Mouse (Mus musculus) retina, postnatal 1 day (tissue): Measurements from ENCODE around the gene Trpm2.
A peak's percentile ranks its signal among the peaks of the same experiment; 100 is the strongest.
"Not testable (repeated sequence)": the region's sequence is repeated elsewhere in the genome, so short reads cannot be mapped to it uniquely, and the experiment has no call there.

Experiments
- DNase-seq: peaks from one replicate; pipeline ENCODE4 v3.0.0-alpha.2; 2012

Trpm2 gene

DNA sequence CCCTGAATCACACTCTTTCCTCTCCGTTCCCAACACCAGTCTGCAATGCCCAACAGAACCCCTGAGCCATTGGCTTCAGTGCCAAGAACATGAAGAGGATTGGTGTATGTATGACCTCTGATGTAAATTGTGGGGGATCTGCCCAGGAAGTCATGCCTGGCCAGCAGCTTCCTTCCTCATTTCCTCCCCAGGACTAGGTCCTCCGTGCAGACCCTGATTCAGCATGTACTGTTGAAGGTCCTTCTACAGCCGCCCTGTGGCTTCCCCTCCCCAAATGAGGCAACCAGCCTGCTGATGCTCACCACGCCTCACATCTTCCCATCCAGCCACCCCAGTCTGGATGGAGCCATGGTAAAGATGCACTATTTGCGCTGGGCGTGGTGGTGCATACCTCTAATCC is at the start of gene Trpm2:
Gene Trpm2 (minus strand): TSS at position 83 of the 400 bp plus-strand sequence.
- DNase-seq, result no peak

DNA sequence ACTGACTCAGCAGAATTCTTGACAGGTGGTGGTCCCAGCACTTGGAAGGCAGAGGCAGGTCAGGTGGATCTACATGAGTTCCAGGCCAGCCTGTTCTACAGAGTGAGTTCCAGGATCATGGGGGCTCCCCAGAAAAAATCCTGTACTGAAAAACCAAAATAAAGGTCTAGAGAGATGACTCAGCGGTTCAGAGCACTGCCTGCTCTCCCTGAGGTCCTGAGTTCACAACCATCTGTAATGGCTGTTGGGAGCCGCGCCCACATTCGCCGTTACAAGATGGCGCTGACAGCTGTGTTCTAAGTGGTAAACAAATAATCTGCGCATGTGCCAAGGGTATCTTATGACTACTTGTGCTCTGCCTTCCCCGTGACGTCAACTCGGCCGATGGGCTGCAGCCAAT is 49.6 kb upstream of the Trpm2 start:
- DNase-seq, result not testable (repeated sequence)

DNA sequence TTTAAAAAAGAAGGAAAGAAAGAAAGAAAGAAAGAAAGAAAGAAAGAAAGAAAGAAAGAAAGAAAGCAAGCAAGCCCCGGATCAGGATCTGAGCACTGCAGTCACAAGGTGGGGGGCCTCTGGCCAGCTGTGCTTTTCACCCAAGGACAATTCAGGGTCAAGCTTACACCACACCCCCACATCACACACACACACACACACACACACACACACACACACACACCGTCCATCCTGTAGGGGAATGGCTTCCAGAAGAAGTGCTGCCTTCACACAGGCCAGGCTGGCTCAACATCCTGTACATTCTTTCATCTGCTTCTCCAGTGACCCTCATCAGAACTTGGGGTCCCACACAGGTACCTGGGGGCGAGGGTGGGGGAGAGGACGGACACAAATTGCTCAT is 48.9 kb upstream of the Trpm2 start:
- no peak for DNase-seq

DNA sequence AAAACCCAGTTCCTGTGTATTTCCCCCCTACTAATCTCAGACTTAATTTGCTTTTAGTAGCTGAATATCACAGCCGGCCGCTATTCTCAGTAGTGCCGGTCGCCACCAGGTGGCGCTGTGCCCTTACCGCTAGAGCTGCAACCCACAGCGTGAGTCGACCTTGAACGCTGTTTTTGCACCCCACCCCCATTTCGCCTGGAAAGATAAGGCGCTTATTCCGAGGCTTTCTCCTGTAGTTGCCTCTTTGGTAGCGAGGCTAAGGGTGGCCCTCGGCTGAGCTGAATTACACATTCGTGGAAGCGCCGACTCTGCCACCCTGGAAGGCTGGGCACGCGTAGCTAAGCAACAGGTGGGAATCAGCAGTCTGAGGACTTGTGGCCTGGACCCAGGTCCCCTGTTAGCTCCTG is 48.4 kb upstream of the Trpm2 start:
- peak; percentile 91 for DNase-seq

DNA sequence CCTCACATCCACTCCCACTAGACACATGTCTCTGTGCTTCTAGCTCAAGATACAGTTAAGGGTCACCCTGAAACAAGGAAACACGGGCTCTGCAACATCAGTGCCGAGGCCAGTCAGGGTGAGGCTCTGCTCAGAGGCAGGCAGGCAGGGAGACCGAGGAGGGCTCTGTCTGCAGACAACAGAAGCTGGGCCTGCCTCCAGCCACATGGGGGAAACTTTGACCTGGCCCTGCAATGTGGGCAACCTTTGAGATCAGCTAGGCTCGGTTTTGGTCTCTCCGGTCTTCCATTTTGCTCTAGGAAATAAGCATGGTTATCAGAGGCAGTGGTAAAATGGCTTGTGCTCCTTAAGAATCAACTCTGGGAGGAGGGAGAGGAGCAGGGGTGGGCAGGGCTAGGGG is 46.0 kb upstream of the Trpm2 start:
- no peak for DNase-seq

DNA sequence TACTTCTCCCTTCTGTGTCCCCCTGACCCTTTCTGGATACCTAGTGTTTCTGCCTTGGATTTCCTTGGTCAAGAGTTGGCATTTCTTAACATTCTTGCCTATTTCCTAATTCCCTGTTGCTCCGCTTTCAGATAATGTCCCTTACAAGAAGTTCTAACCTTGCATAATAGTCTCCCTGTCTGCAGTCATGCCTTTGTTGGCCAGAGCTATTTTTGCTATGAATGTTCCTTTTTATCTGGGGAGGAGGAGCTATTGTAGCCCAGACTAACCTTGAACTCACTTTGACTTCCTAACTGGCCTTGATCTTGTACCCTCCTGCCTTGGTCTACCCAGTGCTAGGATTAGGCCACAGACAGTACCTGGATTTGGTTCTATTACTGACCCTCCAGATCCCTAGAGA is 45.1 kb upstream of the Trpm2 start:
- no peak for DNase-seq

DNA sequence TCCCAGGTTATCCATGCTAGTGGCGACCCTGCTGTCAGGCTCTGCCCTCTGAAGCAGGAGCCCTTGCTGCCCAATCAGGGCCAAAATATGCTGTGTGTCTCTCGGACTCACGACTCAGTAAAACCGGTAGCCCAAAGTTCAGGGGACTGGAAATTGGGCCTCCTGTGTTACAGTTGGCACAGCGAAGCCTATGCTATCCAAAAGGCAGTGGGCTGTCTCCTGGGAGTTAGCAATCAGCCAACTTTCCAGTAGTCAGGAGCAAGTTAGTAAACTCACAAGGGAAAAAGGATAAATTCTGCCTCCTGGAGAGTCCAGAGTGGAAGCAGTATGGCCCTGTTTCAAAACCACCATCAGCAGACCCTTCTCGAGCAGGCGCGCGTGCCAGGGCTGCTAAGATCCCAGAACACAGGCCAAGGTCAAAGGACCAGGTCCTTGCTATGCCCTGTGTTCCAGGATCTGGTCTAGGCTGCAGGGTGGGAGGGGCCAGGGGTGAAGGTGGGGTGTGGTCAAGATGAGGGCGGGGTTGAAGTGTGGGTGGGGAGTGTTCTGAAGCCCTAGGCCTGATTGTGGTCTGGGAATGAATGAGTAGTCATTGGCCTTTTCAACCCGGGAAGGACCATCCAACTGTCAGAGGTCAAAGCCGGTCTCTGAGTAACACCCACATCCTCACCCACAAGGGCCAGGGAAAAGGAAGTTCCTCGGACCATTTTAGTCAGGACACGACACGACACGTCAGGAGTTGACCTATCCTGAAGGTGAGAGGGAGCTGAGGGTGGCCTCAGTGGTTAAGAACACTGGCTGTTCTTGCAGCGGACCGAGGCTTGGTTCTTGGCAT is 42.5 kb upstream of the Trpm2 start:
- no peak for DNase-seq

DNA sequence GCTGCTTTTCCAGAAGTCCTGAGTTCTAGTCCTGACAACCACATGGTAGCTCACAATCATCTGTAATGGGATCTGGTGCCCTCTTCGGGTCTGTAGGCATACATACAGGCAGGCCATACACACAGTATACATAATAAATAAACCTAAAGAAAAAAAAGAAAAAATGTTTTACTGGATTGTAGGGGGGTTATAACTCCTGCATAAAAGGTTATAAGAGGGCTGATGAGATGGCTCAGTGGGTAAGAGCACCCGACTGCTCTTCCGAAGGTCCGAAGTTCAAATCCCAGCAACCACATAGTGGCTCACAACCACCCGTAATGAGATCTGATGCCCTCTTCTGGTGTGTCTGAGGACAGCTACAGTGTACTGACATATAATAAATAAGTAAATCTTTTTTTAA is 40.8 kb upstream of the Trpm2 start:
- not testable (repeated sequence) for DNase-seq

DNA sequence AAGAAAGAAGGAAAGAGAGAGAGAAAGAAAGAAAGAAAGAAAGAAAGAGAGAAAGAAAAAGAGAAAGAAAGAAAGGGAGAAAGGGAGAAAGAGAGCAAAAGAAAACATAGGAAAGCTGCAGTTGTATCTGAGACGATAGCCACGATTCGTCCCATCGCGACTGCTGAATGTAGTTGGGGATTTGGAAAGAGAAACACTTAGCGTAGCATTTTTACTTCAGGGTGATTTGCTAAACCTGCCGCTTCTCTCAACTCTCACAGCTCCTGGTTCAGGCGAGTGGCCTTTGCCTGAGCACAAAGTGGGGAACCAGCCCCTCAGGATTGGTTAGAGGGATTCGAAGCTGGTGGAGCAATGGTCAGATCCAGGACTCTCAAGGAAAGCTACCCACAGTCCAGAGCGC is 40.0 kb upstream of the Trpm2 start:
- no peak for DNase-seq

DNA sequence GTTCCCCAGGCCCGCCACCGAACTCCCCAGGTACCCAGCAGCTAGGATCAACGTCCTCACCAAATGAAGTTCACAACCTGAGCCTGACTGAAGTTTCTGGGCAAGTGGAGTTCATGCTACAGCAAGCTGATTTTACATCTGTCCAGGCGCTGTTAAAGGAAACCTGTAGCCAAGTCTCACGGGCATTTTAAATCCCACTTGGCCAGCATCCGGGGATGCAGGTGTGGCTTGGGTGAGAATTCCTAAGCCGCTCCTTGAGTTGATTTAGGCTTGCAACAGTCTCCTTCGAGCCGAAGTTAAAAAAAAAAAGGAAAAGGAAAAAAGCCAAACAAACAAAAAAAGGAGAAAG is 39.6 kb upstream of the Trpm2 start, which contains the start of gene Pfkl:
Gene Pfkl (minus strand): TSS at position 139 of the 349 bp plus-strand sequence.
- no peak for DNase-seq

DNA sequence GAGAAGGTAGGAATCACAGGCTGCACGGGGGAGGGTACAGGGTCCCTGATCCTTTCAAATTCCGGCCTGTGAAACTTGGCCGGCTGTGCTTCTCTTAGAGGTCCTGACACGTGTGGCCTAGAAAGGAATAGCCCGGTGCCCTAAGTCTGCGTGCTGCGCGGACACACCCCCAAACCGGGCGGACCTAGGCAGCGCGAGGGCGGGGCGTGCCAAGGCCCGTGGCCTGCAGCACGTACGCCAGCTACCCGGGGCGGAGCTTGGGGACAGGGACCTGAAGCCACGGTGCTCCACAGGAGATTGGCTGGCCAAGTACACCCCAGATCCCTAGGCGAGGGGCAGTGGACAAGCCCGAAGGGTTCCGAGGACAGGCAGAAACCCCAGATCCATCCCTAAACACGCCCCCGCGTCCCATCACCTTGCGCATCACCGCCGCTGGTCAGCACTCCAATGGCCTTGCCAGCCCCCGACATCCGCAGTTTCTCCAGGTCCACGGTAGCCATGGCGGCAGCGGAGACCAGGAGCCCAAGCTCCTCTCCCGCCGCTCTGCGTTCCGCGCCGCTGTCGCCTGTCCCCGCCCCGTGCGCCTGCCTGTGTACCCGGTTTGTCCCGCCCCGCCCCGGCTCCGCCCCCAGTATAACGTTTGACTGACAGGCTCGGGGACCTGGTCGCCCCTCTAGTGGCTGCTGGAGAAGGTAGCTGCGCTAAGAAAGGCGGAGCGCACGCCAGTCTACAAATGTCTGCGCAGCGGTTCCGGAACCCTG is 39.0 kb upstream of the Trpm2 start:
- peak; percentile 96 for DNase-seq

DNA sequence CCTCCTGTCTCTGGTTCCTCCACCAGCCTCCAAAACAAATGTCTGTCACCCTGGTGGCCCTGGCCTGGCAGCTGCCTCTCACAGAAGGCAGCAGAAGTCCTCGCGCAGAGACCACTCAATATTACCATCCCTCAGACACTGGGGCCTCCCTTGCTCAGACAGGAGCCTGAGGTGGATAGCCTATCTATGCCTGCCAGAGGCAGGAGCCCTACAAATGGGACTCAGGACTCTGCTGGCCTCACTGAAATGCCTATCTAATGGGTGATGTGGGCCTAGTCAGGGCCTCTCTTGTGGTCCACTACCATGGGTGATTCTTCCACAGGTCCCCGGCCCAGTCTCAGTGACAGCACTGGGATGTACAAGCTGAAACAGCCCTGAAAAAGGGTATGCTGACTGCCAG is 37.8 kb upstream of the Trpm2 start:
- DNase-seq, result no peak

DNA sequence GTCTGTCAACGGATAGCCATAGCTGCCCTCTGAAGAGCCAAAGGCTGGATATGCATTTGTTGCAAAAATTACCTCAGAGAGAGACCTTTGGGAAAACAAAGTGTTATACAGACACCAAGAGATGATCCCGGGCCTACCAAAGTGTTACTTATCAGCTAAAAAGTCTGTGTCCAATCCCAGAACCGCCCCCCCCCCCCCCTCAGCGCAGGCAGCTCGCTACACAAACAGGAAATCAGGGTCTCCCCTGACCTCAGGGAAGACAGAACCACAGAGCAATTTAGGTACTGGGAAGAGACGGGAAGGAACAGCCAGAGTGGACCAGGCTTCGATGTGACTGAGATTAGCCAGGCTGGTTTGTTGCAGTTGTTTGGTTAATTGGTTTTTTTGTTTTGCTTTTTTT is 36.8 kb upstream of the Trpm2 start:
- no peak for DNase-seq

DNA sequence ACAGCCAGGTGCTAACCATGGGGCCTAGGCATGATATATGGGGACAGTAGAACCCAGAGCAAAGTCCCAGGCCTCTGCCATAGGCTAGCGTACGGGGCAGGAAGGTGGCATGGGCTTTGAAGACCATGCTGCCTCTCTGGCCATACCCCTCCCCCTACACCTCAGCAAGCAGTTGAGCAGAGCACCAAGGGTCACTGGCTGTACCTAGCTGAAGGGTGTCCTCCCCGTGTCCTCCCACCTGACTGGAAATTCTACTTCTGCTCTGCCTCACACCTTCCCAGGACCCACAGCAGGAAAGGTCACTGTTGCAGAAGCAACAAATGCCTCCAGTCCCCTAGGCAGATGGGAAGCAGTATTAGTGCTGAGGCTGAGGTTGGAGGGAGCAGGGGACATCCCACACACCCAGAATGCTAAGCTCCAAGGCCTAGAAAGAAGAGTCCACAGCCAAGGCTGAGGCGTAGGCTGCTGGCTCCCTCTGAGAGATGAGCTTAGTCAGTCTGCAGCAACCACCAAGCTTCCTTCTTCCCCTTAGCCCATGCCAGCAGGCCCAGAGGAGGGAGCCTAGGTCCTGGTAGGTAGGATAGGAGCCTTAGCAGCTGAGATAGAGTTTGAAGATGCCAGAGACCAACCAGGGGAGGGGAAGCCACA is 35.6 kb upstream of the Trpm2 start:
- DNase-seq, result no peak

DNA sequence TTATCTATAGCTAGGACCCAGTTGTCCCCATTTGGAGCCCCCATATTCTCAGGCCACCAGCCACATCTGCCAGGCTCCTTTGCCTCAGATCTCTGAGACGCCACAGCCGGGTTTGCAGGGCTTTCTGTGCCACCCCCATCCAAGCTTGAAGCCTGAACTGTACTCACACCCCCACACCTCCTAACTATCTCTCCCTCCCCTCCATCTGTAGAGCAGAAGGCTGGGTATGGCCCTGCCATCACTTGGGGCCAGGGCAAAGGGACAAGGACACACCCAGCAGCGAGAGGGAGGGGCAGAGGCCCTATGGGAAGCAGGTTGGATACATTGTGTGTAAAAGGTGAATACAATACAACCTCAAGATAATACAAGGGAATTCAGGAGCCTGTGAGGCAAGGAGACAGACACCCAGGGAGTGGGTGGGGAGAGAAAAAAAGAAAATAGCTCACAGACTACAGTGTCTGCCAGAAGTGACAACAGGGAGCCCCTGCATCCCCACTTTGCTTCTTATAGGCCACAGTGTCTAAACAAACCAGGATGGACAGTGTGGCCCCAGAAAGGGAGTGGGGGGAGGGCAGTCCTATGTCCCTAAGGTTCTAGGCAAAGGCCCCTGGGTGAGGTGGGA is 34.2 kb upstream of the Trpm2 start:
- DNase-seq, result no peak

DNA sequence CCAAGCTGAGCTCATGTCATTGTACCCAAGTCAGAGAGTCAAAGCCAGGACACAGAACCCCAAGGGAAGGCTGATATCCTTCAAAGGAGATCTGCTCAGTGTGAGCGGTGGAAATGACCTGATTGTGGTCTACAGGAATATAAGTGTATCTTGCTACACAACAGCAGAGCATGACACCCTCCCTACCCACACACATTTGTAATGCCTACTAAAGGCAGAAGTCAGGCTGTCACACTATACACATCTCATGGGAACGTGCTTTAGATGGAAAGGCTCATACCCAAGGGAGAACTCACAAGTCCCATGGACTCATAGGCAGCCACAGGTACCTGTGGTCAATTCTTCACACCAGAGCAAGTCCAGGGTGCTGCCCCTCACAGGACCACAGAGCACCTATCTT is 32.0 kb upstream of the Trpm2 start:
- DNase-seq, result no peak

DNA sequence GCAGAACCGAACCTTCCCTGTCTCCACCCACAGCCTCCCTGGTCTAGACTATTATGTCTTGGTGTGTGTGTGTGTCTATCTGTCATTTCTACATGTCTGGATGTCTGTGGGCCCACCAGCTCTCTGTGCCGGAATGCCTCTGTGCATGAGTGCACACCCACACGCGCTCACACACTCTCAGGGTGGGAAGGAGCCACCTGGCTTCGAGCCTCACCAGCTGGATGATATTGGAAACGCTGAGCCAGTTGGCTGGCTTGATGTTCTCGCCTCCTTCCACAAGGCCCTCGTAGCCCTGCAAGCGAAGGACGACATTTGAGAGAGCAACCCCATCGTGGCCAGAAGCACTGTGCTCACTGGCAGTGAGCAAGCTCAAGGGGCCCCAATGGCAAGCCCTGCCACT is 31.4 kb upstream of the Trpm2 start:
- no peak for DNase-seq

DNA sequence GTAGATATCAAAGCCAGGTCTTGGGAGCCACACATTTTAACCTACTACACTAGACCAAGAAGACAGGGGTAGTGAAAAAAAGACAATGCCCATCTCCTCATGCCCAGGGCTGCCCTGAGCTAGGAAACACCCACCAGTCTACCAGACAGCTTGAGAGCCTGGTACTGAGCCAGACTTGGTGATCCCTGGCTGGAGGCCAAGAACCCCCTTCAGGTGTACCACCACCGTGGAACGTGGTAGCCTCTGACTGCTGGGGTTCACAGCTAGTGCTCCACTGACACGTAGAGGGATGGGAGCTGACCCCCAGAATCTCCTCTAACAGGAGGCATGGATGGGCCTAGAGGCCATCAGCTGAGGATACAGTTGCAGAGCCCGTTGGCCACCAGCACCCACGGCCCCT is 29.8 kb upstream of the Trpm2 start:
- no peak for DNase-seq

DNA sequence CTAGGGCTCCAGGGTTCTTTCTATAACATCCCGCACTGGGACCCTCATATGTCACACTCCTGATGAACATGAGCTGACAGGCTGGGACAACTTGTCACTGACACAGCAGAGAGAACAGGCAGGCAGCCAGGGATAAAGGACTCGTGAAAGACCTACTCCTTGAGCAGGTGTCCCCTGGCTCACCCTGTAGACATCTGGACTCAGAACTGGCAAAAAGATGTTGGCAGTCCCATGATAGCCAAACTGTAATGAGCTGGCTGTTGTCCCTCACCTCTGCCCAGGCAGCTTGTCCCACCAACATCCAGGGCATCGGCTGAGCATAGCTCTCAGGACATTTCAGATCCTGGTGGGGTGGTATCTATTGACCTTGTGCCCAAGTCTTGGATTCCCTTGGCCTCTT is 25.3 kb upstream of the Trpm2 start:
- DNase-seq, result no peak

DNA sequence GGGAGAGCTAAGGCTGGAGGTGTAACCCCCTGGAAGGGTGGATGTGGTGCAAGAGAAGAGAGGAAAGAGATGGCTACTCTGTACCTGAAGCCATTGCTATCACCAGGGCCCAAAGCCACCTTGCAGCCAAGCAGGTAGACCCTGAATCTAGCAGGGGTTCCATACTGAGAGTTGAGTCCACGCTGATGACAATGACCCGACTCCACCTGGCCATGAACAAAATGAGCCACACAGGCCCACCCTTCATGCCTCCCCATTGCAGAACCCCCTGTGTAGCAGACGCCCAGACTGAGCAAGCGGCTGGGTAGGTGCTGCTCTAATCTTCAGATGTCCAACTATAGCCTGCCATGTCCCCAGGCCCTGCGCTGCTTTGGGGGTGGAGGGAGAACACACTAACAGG is 15.4 kb upstream of the Trpm2 start:
- DNase-seq, result no peak

DNA sequence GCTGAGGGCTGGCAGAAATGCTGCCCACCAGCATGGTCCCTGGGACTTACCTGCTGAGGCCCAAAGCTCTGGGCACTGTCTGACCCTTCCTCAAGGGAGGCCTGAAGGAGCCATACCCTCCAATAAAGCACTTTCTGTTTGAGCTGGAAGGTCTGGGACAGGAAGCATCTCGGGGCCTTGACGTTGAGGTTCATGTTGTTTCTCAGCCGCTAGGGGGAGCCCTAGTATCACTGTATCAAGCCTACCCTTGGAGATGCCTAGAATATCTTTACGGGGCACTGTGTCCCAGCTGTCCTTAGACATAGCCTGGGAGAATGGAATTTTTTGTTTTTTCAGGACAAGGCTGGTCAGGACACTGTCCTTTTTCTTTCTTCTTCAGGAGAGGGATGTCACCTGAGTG is 14.3 kb upstream of the Trpm2 start:
- DNase-seq, result peak; percentile 87

DNA sequence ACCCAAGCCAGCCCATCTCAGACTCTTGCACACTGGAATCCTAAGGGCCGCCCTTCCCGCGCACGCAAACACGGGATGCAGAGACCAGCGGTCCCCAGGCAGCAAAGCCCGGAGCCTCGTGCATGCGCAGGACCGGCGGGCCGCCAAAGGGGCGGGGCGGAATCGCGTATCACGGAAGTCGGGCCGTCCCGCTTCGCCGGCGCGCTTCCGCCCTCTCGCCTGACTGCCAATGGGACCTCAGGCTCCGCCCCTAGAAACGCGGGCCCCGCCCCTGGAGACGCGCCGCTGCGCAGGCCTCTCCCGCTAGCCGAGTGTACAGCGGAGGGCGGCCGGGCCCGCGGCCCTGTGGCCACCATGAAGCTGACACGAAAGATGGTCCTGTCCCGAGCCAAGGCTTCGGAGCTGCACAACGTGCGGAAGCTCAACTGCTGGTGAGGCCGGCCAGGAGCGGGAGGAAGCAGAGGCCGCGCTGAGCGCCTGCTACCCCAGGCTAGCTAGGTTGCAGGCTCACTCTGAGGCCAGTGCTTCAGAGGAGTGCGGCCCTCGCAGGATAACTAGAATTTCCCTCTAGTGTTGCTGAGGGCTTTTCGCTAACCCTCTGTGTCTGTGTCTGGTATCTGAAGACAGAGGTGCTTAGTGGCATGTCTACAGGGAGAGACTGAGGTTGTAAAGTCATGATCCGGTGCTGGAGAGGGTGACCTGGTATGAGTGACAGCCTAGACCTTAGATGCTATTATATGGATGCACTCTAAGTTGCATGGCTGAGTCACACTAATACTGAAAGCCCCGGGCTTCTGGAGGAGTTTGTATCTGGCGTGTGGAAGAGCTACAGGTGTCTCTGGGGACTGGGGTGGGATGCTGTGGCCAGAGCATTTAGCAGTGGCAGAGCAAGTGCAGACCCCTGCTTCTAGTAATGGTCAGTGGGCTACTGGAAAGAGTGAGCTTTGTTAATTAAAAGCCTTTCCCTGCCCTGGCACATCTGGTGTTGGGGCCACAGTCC is 8.3 kb upstream of the Trpm2 start, which contains the start of gene 1810043G02Rik:
Gene 1810043G02Rik (plus strand): TSS at position 174 of the 1,000 bp plus-strand sequence.
- DNase-seq, result peak; percentile 98
